Mouse (Mus musculus) hindbrain, postnatal 0 days (tissue): ENCODE measurements around the gene Aldh1b1. TPM values are rescaled to one million over a fixed set of nuclear protein-coding genes. Genes with fewer than 3 reads are reported as not detected.

Experiments
- ATAC-seq: fragments of 200-750 bp; cut with Nextera tagmentation; 2 replicates; pipeline ENCODE4 v1.8.0; 2017; ENCODE audit warnings: mild to moderate bottlenecking, moderate TSS enrichment, moderate library complexity
- DNase-seq: peaks from one replicate; pipeline ENCODE4 v3.0.0-alpha.2; 2015; ENCODE audit warnings: low spot score
- H3K27ac ChIP-seq: fragments of 300-500 bp; sonication (generic); 2 replicates; pipeline ENCODE4 v1.5.1; 2014; ENCODE audit warnings: mild to moderate bottlenecking
- H3K27me3 ChIP-seq: fragments of 300-500 bp; sonication (generic); 2 replicates; pipeline ENCODE4 v1.6.1; 2014; ENCODE audit warnings: low read length, mixed read lengths; ENCODE audit not compliant: insufficient read depth
- H3K36me3 ChIP-seq: fragments of 300-500 bp; sonication (generic); 2 replicates; pipeline ENCODE4 v1.6.1; 2014; ENCODE audit warnings: low read length, mixed read lengths; ENCODE audit not compliant: insufficient read depth
- H3K4me1 ChIP-seq: fragments of 300-500 bp; sonication (generic); 2 replicates; pipeline ENCODE4 v1.6.1; 2014; ENCODE audit warnings: antibody characterized with exemption, low read length, mixed read lengths; ENCODE audit not compliant: insufficient read depth
- H3K4me2 ChIP-seq: fragments of 300-500 bp; sonication (generic); 2 replicates; pipeline ENCODE4 v1.6.1; 2014; ENCODE audit warnings: low read depth, mild to moderate bottlenecking, low read length, moderate library complexity, mixed read lengths
- H3K4me3 ChIP-seq: fragments of 300-500 bp; sonication (generic); 2 replicates; pipeline ENCODE4 v1.5.1; 2014; ENCODE audit warnings: low read length
- H3K9ac ChIP-seq: fragments of 300-500 bp; sonication (generic); replicated peaks from 2 replicates; pipeline ENCODE4 v1.6.1; 2014; ENCODE audit warnings: mild to moderate bottlenecking, low read length, moderate library complexity, mixed read lengths
- H3K9me3 ChIP-seq: fragments of 300-500 bp; sonication (generic); 2 replicates; pipeline ENCODE4 v1.6.1; 2016; ENCODE audit warnings: low read length, mixed read lengths
- CTCF ChIP-seq: IDR thresholded peaks from 2 replicates; pipeline ENCODE4 v1.5.1; 2016; ENCODE audit warnings: antibody characterized with exemption, control low read depth, low read depth
- WGBS: fragments of 180-500 bp; shearing (Covaris S2); extraction: QIAGEN DNeasy Blood & Tissue Kit; methylation state at CpG from one replicate; pipeline ENCODE4 v1.1.7; 2014; 5-methylcytosine and 5-hydroxymethylcytosine counted together
- polyA plus RNA-seq: library from polyadenylated mRNA; unstranded; fragments of >200 nt; fragmentation: Nextera tagmentation; extraction: Ambion mirVana; gene quantifications from 2 replicates; pipeline ENCODE4 v1.2.1, GENCODE M21; 2015
- total RNA-seq: library from RNA; depleted of rRNA; stranded (reverse); fragments of >200 nt; gene quantifications from 2 replicates; pipeline ENCODE4 v1.2.3, GENCODE M21; 2014

The Aldh1b1 gene
- total and polyA plus RNA-seq, 2 experiments from 2014 or later, result 18.8 to 24.4 TPM

DNA sequence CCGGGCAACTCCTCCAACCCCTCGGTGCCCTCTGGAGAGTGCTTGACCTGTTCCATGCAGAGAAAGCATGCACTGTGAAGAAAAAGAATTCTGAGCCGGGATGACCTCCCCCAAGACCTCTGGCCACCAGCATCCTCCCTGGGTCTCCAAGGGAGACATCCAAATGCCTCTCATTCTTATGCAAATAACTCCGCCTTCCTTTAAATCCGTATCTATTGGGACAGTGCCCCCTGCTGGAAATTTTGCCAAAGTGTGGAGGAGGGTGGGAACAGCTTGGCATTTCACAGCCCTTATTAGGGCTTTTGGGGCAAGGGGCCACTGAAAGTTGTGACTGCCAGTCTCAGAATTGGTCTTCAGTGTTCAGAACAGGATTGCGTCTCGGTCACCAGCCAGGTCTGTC, 16.7 kb downstream of the Aldh1b1 start:
- Histone ChIP-seq H3K27me3 (no peaks in the 10 kb centered on the region), H3K4me3 (no peak overlapping the region), H3K27ac (no peak overlapping the region), H3K9ac (no peak overlapping the region), H3K4me1 (peaks cover 11% of the 10 kb centered on the region; the same call in 1 of the 2 replicates), H3K4me2 (no peak overlapping the region), H3K36me3 (no peaks in the 10 kb centered on the region), H3K9me3 (no peaks in the 10 kb centered on the region)
- 25% methylated on average over 7 of the region's 7 CpGs for WGBS
- ATAC-seq (no peak), DNase-seq (peak; percentile 78)
- TF ChIP-seq CTCF, result peak; percentile 72

DNA sequence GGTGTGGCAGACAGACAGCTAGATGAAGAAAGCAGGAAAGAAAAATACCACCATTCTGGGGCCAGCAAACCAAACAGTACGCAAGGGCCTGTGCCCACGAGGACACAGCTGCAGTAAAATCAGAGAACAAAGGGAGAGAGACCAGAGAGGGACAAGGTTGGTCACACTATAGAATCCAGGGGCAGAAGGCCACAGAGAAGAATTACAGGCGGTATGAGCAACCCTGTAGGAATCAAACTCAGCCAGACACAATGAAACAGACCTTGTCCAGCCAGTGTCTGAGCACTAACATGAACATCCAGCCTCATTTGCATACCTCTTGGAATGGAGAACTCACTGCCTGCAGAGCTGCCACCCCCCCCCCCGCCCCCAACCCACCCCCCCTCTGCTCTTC, 20.0 kb downstream of the Aldh1b1 start:
- H3K9me3 ChIP-seq, result no peaks in the 10 kb centered on the region
- ATAC-seq, result peak; percentile 16
- peak overlapping the region; percentile 10; the same call in 1 of the 2 replicates for H3K4me3 ChIP-seq
- 12% methylated on average over 4 of the region's 4 CpGs for WGBS
- no peak for DNase-seq
- H3K4me1 ChIP-seq, result peaks cover 20% of the 10 kb centered on the region
- no peaks in the 10 kb centered on the region for H3K36me3 ChIP-seq
- no peak for TF ChIP-seq CTCF
- H3K27me3 ChIP-seq, result no peaks in the 10 kb centered on the region
- peak overlapping the region; percentile 70 for H3K27ac ChIP-seq
- H3K4me2 ChIP-seq, result peak overlapping the region; percentile 51
- H3K9ac ChIP-seq, result no peak overlapping the region

DNA sequence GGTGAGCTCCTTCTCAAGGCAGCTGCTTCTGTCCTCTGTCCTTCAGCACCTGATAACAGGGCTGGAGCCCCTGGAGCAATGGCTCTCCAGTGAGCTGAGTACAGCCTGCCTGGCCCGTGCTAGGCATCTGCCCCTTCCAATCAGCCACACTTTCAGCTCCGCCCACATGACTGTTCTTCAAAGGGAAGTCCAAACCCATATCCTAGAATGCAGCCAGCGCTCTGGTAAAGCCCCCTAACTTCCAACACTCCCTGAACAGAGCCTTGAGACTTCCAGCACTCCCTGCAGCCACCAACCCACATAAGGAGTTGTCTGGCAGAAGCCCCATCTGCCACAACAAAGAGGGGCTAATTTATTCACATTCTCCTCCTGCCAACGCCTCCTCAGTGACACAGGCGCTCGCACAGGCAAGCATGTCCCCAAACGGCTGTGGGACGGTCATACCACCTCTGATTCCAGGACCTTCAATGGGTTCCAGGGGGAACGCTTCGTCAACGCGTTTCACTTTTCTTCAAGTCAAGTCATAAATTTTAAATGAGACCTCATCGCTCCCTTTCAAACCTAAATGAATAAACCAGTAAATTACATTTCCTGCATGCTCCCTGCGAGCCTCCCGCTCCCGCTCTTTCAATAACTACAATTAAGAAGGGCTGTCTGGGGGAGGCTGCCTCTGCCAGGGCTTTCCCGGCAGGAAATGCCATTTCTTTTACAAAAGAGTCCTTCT, 20.5 kb downstream of the Aldh1b1 start:
- H3K9ac ChIP-seq, result no peak overlapping the region
- H3K36me3 ChIP-seq, result no peaks in the 10 kb centered on the region
- H3K9me3 ChIP-seq, result no peaks in the 10 kb centered on the region
- DNase-seq, result peak; percentile 84
- H3K27ac ChIP-seq, result peak overlapping the region; percentile 70
- H3K4me2 ChIP-seq, result peak overlapping the region; percentile 51
- H3K4me3 ChIP-seq, result peak overlapping the region; percentile 10
- no peaks in the 10 kb centered on the region for H3K27me3 ChIP-seq
- WGBS, result 2% methylated on average over 17 of the region's 17 CpGs
- no peak for TF ChIP-seq CTCF
- peaks cover 20% of the 10 kb centered on the region for H3K4me1 ChIP-seq
- peak; percentile 82 for ATAC-seq

DNA sequence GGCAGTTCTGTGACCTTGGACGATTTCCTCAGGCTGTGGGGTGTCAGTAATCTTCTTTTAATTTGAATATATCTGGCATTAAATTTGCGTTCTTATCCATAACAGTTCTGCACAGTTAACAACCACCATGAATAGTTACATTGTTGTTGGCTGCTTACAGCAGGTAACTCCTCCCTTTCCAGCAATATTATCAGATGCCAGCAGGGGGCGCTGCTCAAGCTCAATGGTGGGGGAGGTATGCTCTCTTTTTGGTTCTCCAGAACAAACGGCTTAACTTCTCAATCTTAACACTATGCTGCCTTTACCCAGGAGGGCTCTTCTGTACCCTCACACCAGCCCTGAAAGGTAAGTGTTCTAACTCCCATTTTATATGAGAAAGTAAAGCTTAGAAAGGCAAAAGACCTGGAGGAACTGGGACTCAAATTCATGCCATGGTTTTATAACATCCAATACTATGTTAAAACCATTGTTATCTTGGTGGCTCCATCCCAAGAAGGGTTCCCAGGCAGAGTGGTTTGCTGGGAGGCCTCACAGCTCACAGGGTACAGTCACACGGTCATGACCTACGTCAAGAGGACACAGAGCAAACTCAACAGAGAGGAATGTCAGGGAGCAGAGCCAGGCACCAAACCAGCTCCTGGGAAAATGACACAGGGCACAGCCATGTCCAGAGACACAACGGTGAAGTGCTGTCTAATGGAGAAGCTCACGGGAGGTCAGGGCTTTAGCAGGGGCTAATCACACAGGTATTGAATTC, 21.4 kb downstream of the Aldh1b1 start:
- H3K9me3 ChIP-seq, result no peaks in the 10 kb centered on the region
- ATAC-seq (no peak), DNase-seq (peak; percentile 84)
- 34% methylated on average over 8 of the region's 8 CpGs for WGBS
- H3K27me3 ChIP-seq, result no peaks in the 10 kb centered on the region
- H3K36me3 ChIP-seq, result no peaks in the 10 kb centered on the region
- peak; percentile 89 for TF ChIP-seq CTCF
- no peak overlapping the region for H3K9ac ChIP-seq
- H3K4me3 ChIP-seq, result no peak overlapping the region
- peak overlapping the region; percentile 51 for H3K4me2 ChIP-seq
- peak overlapping the region; percentile 70 for H3K27ac ChIP-seq
- peaks cover 20% of the 10 kb centered on the region for H3K4me1 ChIP-seq

DNA sequence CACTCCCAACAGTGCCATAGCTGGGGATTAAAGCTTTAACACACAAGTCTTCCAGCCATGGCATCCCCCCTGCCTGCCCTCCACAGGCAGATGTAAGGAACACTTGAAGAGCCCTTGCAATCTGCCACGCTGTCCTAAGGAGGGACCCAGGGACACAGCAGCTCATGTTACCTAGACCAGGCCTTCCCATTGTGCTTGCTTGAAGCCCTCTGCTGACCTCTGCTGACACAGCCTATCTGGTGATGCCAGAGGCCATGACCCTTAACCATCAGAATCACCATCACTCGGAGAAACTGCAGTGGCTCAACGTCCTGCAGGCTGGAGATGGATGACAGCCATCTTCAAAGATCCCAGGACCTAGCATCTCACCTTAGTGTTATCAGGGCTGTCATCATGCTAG, 23.2 kb downstream of the Aldh1b1 start:
- ATAC-seq (no peak), DNase-seq (no peak)
- H3K27me3 ChIP-seq, result 0 out of 2 replicates have a peak, but pooled peaks cover 3% of the 10 kb centered on the region
- no peak overlapping the region for H3K4me2 ChIP-seq
- H3K4me1 ChIP-seq, result peaks cover 20% of the 10 kb centered on the region
- H3K36me3 ChIP-seq, result no peaks in the 10 kb centered on the region
- WGBS, result 39% methylated on average over 3 of the region's 3 CpGs
- 0 out of 2 replicates have a peak, but pooled peaks have one; percentile 1 for TF ChIP-seq CTCF
- no peaks in the 10 kb centered on the region for H3K9me3 ChIP-seq
- no peak overlapping the region for H3K4me3 ChIP-seq
- H3K9ac ChIP-seq, result no peak overlapping the region
- no peak overlapping the region for H3K27ac ChIP-seq

DNA sequence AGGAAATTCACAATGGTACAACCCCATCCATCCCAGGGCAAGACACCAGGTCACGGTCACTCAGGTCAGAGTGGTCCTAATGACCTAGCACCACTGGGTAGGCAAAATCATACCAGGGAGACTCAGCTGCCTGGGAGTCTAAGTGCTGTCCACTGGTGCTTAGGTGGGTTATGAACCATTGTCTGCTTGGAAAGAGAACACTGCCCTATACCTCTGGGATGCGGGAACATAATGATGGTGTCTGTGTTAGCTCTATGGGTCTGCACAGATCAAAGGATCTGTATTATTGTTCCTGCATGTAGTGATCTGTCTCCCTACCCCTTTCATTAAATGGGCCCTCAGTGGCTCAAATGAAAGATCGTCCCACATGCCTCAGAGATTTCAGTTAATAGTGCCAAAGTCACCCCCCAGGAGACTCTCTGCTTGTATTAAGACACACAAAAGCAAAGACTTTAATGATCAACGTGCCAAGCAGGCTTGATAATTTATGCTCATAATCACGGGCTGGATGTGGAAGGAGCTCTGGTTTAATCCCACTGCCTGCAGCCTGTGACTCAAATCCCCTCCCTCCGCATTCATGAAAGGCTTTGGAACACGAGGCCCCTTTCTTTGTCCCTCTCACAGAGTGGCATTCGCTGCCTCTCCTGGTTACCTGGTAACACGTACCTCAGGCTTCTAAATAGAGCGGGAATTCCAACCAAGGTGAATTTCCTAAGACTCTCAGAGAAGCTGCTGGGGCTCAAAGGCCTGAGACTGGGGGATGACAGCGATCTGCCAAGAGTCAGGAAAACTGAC, 24.2 kb downstream of the Aldh1b1 start:
- Histone ChIP-seq H3K4me3 (no peak overlapping the region), H3K9me3 (no peaks in the 10 kb centered on the region), H3K27ac (peak overlapping the region; percentile 59), H3K4me1 (peaks cover 20% of the 10 kb centered on the region), H3K36me3 (no peaks in the 10 kb centered on the region), H3K4me2 (peak overlapping the region; percentile 51; the same call in 1 of the 2 replicates), H3K27me3 (0 out of 2 replicates have a peak, but pooled peaks cover 8% of the 10 kb centered on the region), H3K9ac (0 out of 2 replicates have a peak overlapping the region, but pooled peaks have one; percentile 18)
- peak; percentile 68 for DNase-seq
- TF ChIP-seq CTCF, result no peak
- 13% methylated on average over 11 of the region's 11 CpGs for WGBS
- ATAC-seq, result no peak
